Mouse (Mus musculus): ENCODE data around the gene Oas1h. TPM values are rescaled to one million over a fixed set of nuclear protein-coding genes. Genes with fewer than 3 reads are reported as not detected.
"Not testable (repeated sequence)": the region's sequence is repeated elsewhere in the genome, so short reads cannot be mapped to it uniquely, and the experiment has no call there.

Oas1h gene
- not detected for total RNA-seq (2021)
- long read RNA-seq, experiment 1, result 0 reads
- long read RNA-seq, experiment 2, result 0 reads

DNA sequence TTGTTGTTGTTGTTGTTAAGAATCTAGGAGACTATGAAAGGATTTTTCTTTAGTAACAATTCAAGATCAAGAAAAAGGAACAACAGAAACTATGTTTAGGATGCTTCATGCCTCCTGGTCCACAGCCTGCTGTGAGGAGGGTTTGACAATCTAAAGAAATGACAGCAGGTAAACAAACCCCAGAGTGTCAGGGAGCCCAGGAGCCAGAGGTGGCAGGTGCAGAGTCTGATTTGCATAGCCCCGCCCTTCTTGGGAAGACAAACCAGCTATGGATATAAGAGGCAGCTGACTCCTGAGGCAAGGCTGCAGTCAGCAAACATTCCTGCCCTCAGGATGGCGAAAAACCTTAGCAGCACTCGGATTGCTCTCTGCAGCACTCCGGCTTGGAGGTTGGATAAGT, at the start of gene Oas1h:
TSS of gene Oas1h (plus strand) at position 301 of the 400 bp plus-strand sequence.
- no peak for DNase-seq (ENCODE audit: low spot score in 2 of 2)
- intact Hi-C loops (cut with DNase I), result no loop called here

GRCm38 (mm10) chr5:120811951-120812819, 49.0 kb upstream of the Oas1h start, which contains the start of gene Oas1c:
Oas1c (minus strand) TSS chr5:120812514.
- peak; percentile 82 to 88 for DNase-seq (ENCODE audit: low spot score in 2 of 2)
- intact Hi-C loops (cut with DNase I), result no loop called here

DNA sequence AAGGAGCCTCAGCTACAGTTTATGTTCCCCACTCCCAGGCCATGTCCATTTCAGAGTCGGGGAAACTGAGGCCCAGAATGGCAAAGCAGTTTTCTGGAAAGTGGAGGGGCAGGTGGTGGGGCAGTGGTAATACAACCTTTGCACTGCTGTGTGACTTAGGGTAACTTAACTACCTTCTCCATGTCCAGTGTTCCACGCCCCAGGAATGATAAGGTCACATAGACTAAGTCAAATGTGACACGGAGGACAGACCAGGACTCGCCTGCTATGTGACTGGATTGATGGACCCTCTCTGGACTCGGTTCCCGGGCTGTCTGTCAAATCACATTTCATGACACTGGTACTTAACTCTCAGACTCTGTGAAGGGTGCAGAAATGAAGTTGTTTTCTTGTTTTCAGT, 48.2 kb upstream of the Oas1h start:
- DNase-seq (ENCODE audit: low spot score in 2 of 2), result no peak
- intact Hi-C loops (cut with DNase I), result no loop called here

GRCm38 (mm10) chr5:120815949-120816348, 45.3 kb upstream of the Oas1h start:
- intact Hi-C loops (cut with DNase I), result loop anchor here (2.0 kb wide), 1 partner anchor 117 kb away; no protein-coding TSS in a partner anchor
- peak; percentile 14 to 23 for DNase-seq (ENCODE audit: low spot score in 2 of 2)

DNA sequence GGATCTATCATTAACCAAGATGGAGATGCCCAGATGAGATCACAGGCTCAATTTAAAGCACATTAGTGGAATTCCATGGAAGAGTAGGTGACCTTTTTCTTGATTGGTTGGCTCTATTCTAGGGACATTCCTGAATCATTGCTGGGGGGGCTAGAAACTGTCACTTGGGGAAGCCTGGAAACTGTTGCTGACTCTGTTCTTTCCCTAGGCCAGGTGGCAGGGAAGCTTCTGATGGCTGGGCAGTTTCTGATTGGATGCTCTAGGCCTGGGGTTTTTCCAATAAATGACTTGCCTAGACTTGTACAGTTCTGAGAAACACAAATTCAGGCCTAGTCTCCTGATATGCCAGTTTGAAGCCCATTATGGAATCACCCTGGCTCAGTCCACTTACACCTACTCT, 42.2 kb upstream of the Oas1h start:
- no peak for DNase-seq (ENCODE audit: low spot score in 2 of 2)
- intact Hi-C loops (cut with DNase I), result no loop called here

GRCm38 (mm10) chr5:120831031-120831430, 30.2 kb upstream of the Oas1h start:
- no peak for DNase-seq (ENCODE audit: low spot score in 2 of 2)
- intact Hi-C loops (cut with DNase I), result no loop called here

GRCm38 (mm10) chr5:120833335-120834280, 27.6 kb upstream of the Oas1h start:
- intact Hi-C loops (cut with DNase I), result no loop called here
- DNase-seq (ENCODE audit: low spot score in 2 of 2), result no peak

DNA sequence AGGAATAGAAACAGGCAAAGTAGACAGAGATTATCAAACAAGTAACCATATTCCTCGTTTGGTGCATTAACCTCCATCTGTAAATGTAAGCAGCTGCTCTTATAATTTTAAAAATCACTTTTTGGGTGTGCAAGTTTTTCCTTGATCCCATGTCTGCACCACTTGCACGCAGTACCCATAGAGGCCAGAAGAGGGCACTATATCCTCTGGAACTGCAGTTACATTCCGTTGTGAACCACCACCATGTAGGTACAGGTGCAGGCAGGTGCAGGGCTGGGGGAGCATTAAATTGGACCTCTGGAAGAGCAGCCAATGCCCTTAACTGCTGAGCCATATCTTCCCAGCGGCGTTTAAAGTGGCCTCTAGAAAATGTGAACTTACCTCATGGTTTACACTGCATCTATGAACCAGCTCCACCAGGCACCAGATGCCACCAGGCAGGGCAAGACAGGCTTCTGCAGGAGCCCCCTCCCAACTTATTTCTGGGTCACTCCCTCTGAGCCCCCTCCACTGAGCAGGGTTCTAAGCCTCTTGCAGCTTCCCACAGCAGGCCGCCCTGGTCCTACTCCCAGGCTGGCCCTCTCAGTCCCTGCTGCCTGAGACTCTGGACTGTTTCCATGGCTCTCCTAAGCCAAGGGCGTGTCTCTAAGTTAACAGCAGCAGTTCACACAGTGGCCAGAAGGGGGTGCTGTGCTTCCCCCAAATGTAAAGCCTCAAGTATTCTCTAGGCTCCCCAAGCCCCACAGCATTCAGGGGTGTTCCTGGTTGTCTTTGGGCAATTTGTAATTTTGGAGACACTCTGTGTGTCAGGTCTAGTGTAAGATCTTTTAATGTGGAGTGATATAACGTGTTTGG, 24.3 kb upstream of the Oas1h start:
- intact Hi-C loops (cut with DNase I), result loop anchor here (5.0 kb wide), 1 partner anchor 90 kb away; no protein-coding TSS in a partner anchor

GRCm38 (mm10) chr5:120844713-120845112, 16.5 kb upstream of the Oas1h start:
- intact Hi-C loops (cut with DNase I), result no loop called here
- DNase-seq (ENCODE audit: low spot score in 2 of 2), result peak in 1 of 2 experiments; percentile 6

More for the DNA sequence above, 24.3 kb upstream of the Oas1h start:
- peak; percentile 46 to 54 for DNase-seq (ENCODE audit: low spot score in 2 of 2)

GRCm38 (mm10) chr5:120847067-120847466, 14.2 kb upstream of the Oas1h start, which contains the start of gene Oas1f:
Oas1f (plus strand) TSS chr5:120847367.
- intact Hi-C loops (cut with DNase I), result no loop called here
- DNase-seq (ENCODE audit: low spot score in 2 of 2), result no peak

- peak; percentile 47 for DNase-seq (ENCODE audit: low spot score in 2 of 2)
- intact Hi-C loops (cut with DNase I), result no loop called here
Observed at GRCm38 (mm10) chr5:120849601-120850136, 11.6 kb upstream of the Oas1h start.

- peak; percentile 11 to 15 for DNase-seq (ENCODE audit: low spot score in 2 of 2)
- intact Hi-C loops (cut with DNase I), result no loop called here
Observed at GRCm38 (mm10) chr5:120859241-120859640, 2.0 kb upstream of the Oas1h start.

- no peak for DNase-seq (ENCODE audit: low spot score in 2 of 2)
- intact Hi-C loops (cut with DNase I), result no loop called here
Observed at GRCm38 (mm10) chr5:120865336-120865860, 4.2 kb downstream of the Oas1h start.

GRCm38 (mm10) chr5:120869436-120870015, 8.3 kb downstream of the Oas1h start:
- intact Hi-C loops (cut with DNase I), result no loop called here
- DNase-seq (ENCODE audit: low spot score in 2 of 2), result no peak

DNA sequence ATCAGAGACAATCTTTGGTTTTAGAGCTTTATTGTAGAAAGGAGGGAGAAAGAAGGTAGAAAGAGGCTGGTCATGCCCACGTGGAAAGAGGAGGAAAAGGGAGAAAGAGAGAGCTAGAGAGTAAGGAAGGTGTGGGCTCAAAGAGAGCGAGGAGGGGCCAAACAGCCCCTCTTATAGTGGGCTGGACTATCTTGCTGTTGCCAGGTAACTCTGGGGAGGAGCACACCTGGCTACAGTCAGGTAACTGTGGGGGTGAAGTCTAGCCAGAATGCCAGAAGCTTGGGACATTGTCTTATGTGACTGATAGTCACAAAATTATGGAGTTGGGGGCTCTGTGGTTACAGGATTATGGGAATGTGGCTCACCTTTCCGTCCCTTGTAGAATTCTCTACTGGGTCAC, 8.9 kb downstream of the Oas1h start:
- intact Hi-C loops (cut with DNase I), result no loop called here
- no peak for DNase-seq (ENCODE audit: low spot score in 2 of 2)

GRCm38 (mm10) chr5:120870782-120871181, 9.6 kb downstream of the Oas1h start:
- peak; percentile 12 to 14 for DNase-seq (ENCODE audit: low spot score in 2 of 2)
- intact Hi-C loops (cut with DNase I), result no loop called here

DNA sequence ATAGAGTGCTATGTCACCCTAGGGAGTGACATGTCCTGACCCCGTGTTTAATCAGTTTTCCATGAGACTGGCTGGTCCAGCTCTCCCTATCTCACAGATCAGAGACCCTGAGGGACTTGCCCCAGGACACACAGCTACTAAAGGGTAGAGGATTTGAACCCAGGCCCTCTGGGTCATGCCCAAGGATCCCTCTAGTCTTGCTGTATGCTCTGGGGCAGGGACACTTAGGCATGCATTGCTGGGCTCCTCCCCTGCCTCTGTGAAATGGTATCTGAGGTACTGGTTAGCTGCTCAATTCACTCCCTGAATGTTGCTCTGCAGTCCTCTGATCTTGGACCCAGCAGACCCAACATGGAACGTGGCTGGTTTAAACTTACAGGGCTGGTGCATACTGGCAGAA, 10.2 kb downstream of the Oas1h start:
- no peak for DNase-seq (ENCODE audit: low spot score in 2 of 2)
- intact Hi-C loops (cut with DNase I), result no loop called here

- intact Hi-C loops (cut with DNase I); DNase-seq (ENCODE audit: low spot score in 2 of 2): not testable (repeated sequence)
Observed at GRCm38 (mm10) chr5:120876839-120877238, 15.6 kb downstream of the Oas1h start.

Measured in left cerebral cortex, postnatal 14 days (tissue).